Mouse (Mus musculus) left cerebral cortex, postnatal 25 days (tissue): ENCODE measurements around the gene Scn4b. TPM values are rescaled to one million over a fixed set of nuclear protein-coding genes. Genes with fewer than 3 reads are reported as not detected.

Source experiments
- DNase-seq, 2 experiments: peaks; one replicate each; pipeline ENCODE4 v3.0.0; 2022; ENCODE audit warnings: low spot score in 2 of 2, mixed read lengths in 1 of 2
- intact Hi-C: fragments of 180-260 bp; cut with DNase I; formaldehyde crosslinking; loops from one replicate; pipeline ENCODE4 v1.15.1; 2025
- total RNA-seq, 2 experiments: library from RNA; stranded (reverse); gene quantifications; 2 replicates each; pipeline ENCODE4 v1.2.3; 2021

Scn4b gene
- total RNA-seq, 2 experiments from 2014 or later: 26.7 to 103 TPM

- intact Hi-C loops: loop anchor here (2.0 to 5.0 kb wide), 4 partner anchors 17 to 266 kb away; partner anchors contain the start of genes Mpzl3 and Scn4b
- peak; percentile 82 to 87 for DNase-seq
These were observed 16.4 kb upstream of the Scn4b start for GRCm38 (mm10) chr9:45121769-45122168.

GRCm38 (mm10) chr9:45122209-45122761, 15.9 kb upstream of the Scn4b start:
- peak; percentile 83 to 92 for DNase-seq
- intact Hi-C loops: loop anchor here (2.0 to 5.0 kb wide), 2 partner anchors 17 to 265 kb away; partner anchors contain the start of gene Scn4b

- intact Hi-C loops: no loop called here
- DNase-seq: no peak
These were observed 13.0 kb upstream of the Scn4b start for GRCm38 (mm10) chr9:45125211-45125610.

GRCm38 (mm10) chr9:45126941-45127340, 11.3 kb upstream of the Scn4b start:
- DNase-seq: no peak
- intact Hi-C loops: no loop called here

- intact Hi-C loops: no loop called here
- no peak for DNase-seq
These were observed 8.1 kb upstream of the Scn4b start for GRCm38 (mm10) chr9:45130119-45130518.

GRCm38 (mm10) chr9:45133484-45134310, 4.5 kb upstream of the Scn4b start:
- intact Hi-C loops: no loop called here
- no peak for DNase-seq

GRCm38 (mm10) chr9:45136442-45137169, 1.6 kb upstream of the Scn4b start:
- no peak for DNase-seq
- intact Hi-C loops: no loop called here

GRCm38 (mm10) chr9:45139082-45139481, 887 bp downstream of the Scn4b start:
- intact Hi-C loops: loop anchor here (2.0 kb wide), 1 partner anchor 16 kb away; no protein-coding TSS in a partner anchor
- DNase-seq: no peak

GRCm38 (mm10) chr9:45140945-45141344, 2.8 kb downstream of the Scn4b start:
- intact Hi-C loops: loop anchor here (10.0 kb wide), 1 partner anchor 486 kb away; no protein-coding TSS in a partner anchor

GRCm38 (mm10) chr9:45142686-45143085, 4.5 kb downstream of the Scn4b start:
- no peak for DNase-seq
- intact Hi-C loops: loop anchor here (10.0 kb wide), 1 partner anchor 488 kb away; no protein-coding TSS in a partner anchor

More at GRCm38 (mm10) chr9:45140945-45141344, 2.8 kb downstream of the Scn4b start:
- DNase-seq: no peak

GRCm38 (mm10) chr9:45145533-45146266, 7.5 kb downstream of the Scn4b start:
- DNase-seq: peak; percentile 32 to 54
- intact Hi-C loops: loop anchor here (2.0 to 10.0 kb wide), 5 partner anchors 25 to 491 kb away; partner anchors contain the start of gene Ube4a

- intact Hi-C loops: loop anchor here (2.0 to 10.0 kb wide), 5 partner anchors 25 to 491 kb away; partner anchors contain the start of gene Ube4a
- peak; percentile 74 to 83 for DNase-seq
These were observed 8.0 kb downstream of the Scn4b start for GRCm38 (mm10) chr9:45146267-45146597.

GRCm38 (mm10) chr9:45150933-45151332, 12.7 kb downstream of the Scn4b start:
- intact Hi-C loops: no loop called here
- DNase-seq: no peak

- intact Hi-C loops: no loop called here
- DNase-seq: no peak
These were observed 15.2 kb downstream of the Scn4b start for GRCm38 (mm10) chr9:45153361-45153760.

- DNase-seq: peak in 1 of 2 experiments; percentile 78
- intact Hi-C loops: no loop called here
These were observed 29.7 kb downstream of the Scn4b start for GRCm38 (mm10) chr9:45167903-45168302.

- DNase-seq: peak; percentile 55 to 89
- intact Hi-C loops: loop anchor here (2.0 kb wide), 1 partner anchor 15 kb away; no protein-coding TSS in a partner anchor
These were observed 32.0 kb downstream of the Scn4b start for GRCm38 (mm10) chr9:45170150-45170549.

- intact Hi-C loops: loop anchor here (2.0 kb wide), 1 partner anchor 14 kb away; no protein-coding TSS in a partner anchor
These were observed 32.9 kb downstream of the Scn4b start for GRCm38 (mm10) chr9:45171073-45171610.

GRCm38 (mm10) chr9:45173475-45173874, 35.3 kb downstream of the Scn4b start:
- no peak for DNase-seq
- intact Hi-C loops: no loop called here

More at GRCm38 (mm10) chr9:45171073-45171610, 32.9 kb downstream of the Scn4b start:
- DNase-seq: no peak

GRCm38 (mm10) chr9:45179282-45179681, 41.1 kb downstream of the Scn4b start:
- no peak for DNase-seq
- intact Hi-C loops: no loop called here
